Mouse (Mus musculus) liver, embryonic 14.5 days (tissue): ENCODE data around the gene Bcl11a.
A peak's percentile ranks its signal among the peaks of the same experiment; 100 is the strongest.

Experiments used
- CTCF ChIP-seq: IDR thresholded peaks from 2 replicates; pipeline ENCODE4 v1.5.1; 2016; ENCODE audit warnings: antibody characterized with exemption, low read depth, control low read depth
- EP300 ChIP-seq: IDR thresholded peaks from 2 replicates; pipeline ENCODE4 v1.6.1; 2016; ENCODE audit warnings: antibody characterized with exemption, low read depth

- TF ChIP-seq CTCF = no peak
- peak; percentile 86 for TF ChIP-seq EP300
Observed at GRCm38 (mm10) chr11:24129358-24130185, 51.7 kb downstream of the Bcl11a start.
